Mouse (Mus musculus) midbrain, embryonic 10.5 days (tissue): ENCODE measurements around the gene Wdr38. TPM values are rescaled to one million over a fixed set of nuclear protein-coding genes. Genes with fewer than 3 reads are reported as not detected.

ENCODE experiments used
- DNase-seq: peaks from one replicate; pipeline ENCODE4 v3.0.0-alpha.2; 2017; ENCODE audit warnings: low spot score
- H3K27ac ChIP-seq: fragments of 300-500 bp; sonication (generic); replicated peaks from 2 replicates; pipeline ENCODE4 v1.5.1; 2016; ENCODE audit warnings: mild to moderate bottlenecking
- H3K27me3 ChIP-seq: fragments of 300-500 bp; sonication (generic); 2 replicates; pipeline ENCODE4 v1.6.1; 2016; ENCODE audit warnings: low read depth, mild to moderate bottlenecking; ENCODE audit not compliant: poor library complexity, severe bottlenecking
- H3K36me3 ChIP-seq: fragments of 300-500 bp; sonication (generic); 2 replicates; pipeline ENCODE4 v1.6.1; 2016; ENCODE audit warnings: mild to moderate bottlenecking, moderate library complexity
- H3K4me1 ChIP-seq: fragments of 300-500 bp; sonication (generic); 2 replicates; pipeline ENCODE4 v1.6.1; 2016
- H3K4me3 ChIP-seq: fragments of 300-500 bp; sonication (generic); 2 replicates; pipeline ENCODE4 v1.5.1; 2016; ENCODE audit warnings: mild to moderate bottlenecking, moderate library complexity
- H3K9me3 ChIP-seq: fragments of 300-500 bp; sonication (generic); replicated peaks from 2 replicates; pipeline ENCODE4 v1.6.1; 2016; ENCODE audit warnings: mild to moderate bottlenecking
- WGBS: fragments of 180-500 bp; shearing (Covaris S2); methylation state at CpG from one replicate; pipeline ENCODE4 v1.1.7; 2016; 5-methylcytosine and 5-hydroxymethylcytosine counted together
- polyA plus RNA-seq: library from polyadenylated mRNA; unstranded; fragments of >200 nt; fragmentation: Nextera tagmentation; extraction: Ambion mirVana; gene quantifications from 2 replicates; pipeline ENCODE4 v1.2.1, GENCODE M21; 2016

Wdr38 gene
- polyA plus RNA-seq, 1 experiment from 2014 or later = 1.9 TPM

DNA sequence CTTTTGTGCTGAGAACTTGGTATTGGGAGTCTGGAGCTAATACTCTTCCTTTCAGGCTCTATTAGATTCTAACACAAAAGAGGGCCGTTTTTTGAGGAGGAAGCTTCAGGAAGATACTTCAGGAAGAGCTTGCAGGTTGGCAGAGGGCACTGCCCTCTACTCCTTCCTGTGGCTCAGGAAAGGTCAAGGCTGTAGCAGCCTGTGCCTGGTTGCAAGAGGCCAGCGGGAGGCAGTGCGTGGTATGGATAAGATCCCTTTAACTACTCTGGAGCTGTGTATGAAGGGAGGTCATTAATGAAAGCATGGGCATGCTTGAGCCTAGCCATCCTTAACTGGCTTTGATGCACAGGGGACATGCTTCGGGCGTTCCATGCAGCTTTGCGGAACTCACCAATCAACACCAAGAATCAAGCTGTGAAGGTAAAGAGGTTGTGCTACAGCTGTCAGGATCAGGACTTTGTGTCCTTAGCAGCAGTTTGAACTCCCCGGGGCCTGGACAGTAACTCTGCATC lies 15.5 kb downstream of the Wdr38 start:
- H3K9me3 ChIP-seq = no peaks in the 10 kb centered on the region
- WGBS = 85% methylated on average over 7 of the region's 7 CpGs
- no peak overlapping the region for H3K4me3 ChIP-seq
- H3K27ac ChIP-seq = no peak overlapping the region
- DNase-seq = no peak
- H3K36me3 ChIP-seq = peaks cover 69% of the 10 kb centered on the region
- H3K27me3 ChIP-seq = no peaks in the 10 kb centered on the region
- peaks cover 20% of the 10 kb centered on the region for H3K4me1 ChIP-seq

DNA sequence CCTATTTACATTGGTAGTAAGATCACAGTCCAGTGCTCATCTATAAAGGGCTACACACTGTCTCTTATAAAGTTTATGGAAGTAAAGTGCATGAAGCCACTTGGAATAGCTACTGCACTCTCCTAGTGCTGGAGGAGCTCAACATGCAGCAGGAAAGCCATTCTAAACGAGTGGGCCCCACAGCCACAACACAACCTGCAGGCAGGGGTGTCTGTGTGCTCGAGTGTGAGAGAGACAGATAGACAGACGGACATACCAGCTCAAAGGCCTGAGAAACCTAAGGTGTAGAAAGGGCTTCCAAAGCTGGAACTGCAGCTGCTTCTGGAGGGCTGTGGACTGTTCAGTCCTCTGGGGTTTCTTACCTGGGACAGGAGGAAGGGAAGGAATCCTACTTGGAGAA lies 19.3 kb downstream of the Wdr38 start:
- Histone ChIP-seq H3K36me3 (peaks cover 97% of the 10 kb centered on the region), H3K4me1 (no peaks in the 10 kb centered on the region), H3K27me3 (no peaks in the 10 kb centered on the region), H3K9me3 (no peaks in the 10 kb centered on the region), H3K4me3 (no peak overlapping the region), H3K27ac (no peak overlapping the region)
- no peak for DNase-seq
- WGBS = 86% methylated on average over 3 of the region's 3 CpGs

DNA sequence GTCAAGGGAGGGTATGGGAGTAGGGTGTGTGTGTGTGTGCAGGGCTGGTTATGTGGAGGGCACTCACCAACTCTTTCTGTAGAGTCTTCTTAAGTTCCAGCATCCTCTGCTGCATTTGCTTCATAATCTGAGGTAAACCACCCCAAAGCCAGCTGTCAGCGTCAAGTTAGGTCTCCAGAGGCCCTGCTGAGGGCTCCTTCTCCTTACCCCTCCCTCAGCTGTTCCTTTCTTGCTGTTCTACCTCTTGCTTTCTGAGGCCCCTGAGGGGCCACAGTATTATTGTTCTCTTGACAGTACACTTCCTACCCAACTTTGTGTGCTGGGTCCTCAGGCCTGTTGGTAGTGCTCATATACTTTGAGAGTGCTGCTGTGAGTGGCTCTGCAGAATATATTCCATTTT lies 22.7 kb downstream of the Wdr38 start:
- Histone ChIP-seq H3K36me3 (peaks cover 95% of the 10 kb centered on the region), H3K4me1 (no peaks in the 10 kb centered on the region), H3K9me3 (no peaks in the 10 kb centered on the region), H3K4me3 (no peak overlapping the region), H3K27ac (no peak overlapping the region), H3K27me3 (no peaks in the 10 kb centered on the region)
- no peak for DNase-seq
- WGBS = 93% methylated on average over 1 of the region's 1 CpGs

DNA sequence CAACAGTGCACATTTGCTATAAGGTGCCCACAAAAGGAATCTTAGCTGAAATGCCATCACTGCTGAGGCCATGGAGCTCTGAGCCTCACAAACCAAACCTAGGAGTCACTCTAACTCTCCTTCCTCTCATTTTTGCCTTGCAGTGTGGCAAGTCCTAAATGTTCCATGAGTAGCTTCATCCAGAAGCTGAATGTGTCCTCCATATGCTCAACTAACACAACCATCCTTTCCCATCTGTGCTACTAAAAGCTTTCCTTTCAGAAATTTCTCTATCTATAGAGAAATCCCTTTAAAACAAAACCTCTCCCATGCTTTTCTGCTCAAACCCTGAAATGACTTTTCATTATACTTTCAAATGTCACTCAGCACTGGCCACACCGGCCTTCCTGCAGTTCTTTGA lies 34.3 kb downstream of the Wdr38 start:
- no peaks in the 10 kb centered on the region for H3K27me3 ChIP-seq
- no peak overlapping the region for H3K27ac ChIP-seq
- no peaks in the 10 kb centered on the region for H3K4me1 ChIP-seq
- H3K4me3 ChIP-seq = no peak overlapping the region
- H3K9me3 ChIP-seq = no peaks in the 10 kb centered on the region
- DNase-seq = no peak
- WGBS = 89% methylated on average over 1 of the region's 1 CpGs
- H3K36me3 ChIP-seq = peaks cover 90% of the 10 kb centered on the region

DNA sequence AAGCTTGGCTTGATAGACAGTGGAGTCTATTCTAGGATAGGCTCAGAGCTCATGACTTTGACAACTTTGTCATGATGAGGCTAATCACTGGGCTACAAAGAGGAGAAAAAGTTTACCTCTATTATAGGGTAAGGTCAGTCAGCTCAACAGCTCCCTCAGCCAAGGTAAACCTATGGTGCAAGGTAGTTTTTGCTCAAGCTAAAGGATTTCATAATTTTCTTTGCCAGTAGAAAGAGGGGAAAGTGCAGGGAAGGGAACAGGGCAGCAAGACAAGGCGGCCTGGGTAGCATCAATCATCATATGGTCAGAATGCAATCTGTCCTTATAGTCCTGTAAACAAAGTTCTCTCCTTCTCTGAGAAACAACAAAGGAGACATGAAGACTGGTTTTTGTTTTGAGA lies 42.9 kb downstream of the Wdr38 start:
- Histone ChIP-seq H3K27me3 (no peaks in the 10 kb centered on the region), H3K27ac (no peak overlapping the region), H3K9me3 (no peaks in the 10 kb centered on the region), H3K36me3 (peaks cover 85% of the 10 kb centered on the region), H3K4me1 (no peaks in the 10 kb centered on the region), H3K4me3 (no peak overlapping the region)
- WGBS = 93% methylated on average over 1 of the region's 1 CpGs
- no peak for DNase-seq

DNA sequence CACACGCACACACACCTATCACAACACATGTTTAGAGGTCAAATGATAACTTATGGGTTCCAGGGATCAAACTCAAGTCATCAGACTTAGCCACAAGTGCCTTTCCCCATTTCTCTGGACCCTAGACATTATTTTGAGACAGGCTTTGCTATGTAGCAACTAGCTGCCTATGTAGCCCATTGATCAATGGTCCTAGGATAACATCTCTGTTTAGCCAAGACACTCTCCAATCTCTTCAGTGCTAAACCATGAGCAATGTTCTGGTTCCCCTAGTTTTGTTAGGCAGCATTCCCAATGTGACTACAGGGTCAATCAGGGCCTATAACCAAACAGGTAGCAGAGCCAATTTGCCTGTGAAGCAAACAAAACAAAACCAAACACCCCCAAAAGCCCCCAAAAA lies 51.2 kb downstream of the Wdr38 start:
- H3K27me3 ChIP-seq = no peaks in the 10 kb centered on the region
- H3K36me3 ChIP-seq = peaks cover 94% of the 10 kb centered on the region
- WGBS = 91% methylated on average over 1 of the region's 1 CpGs
- DNase-seq = no peak
- no peaks in the 10 kb centered on the region for H3K4me1 ChIP-seq
- H3K4me3 ChIP-seq = no peak overlapping the region
- H3K9me3 ChIP-seq = no peaks in the 10 kb centered on the region
- H3K27ac ChIP-seq = no peak overlapping the region

Other genes starting within 250 kb of the Wdr38 start
- 5.8 and 11.9 TPM in 2 replicates for gene Nr6a1, start 69.8 kb upstream of the Wdr38 start, polyA plus RNA-seq
- gene Olfml2a, start 65.5 kb upstream of the Wdr38 start, polyA plus RNA-seq = 1.5 and 2.0 TPM in 2 replicates
- gene Arpc5l, start 7.9 kb downstream of the Wdr38 start, polyA plus RNA-seq = 135 and 138 TPM in 2 replicates
- gene Rpl35, start 8.1 kb downstream of the Wdr38 start, polyA plus RNA-seq = 837 and 1,005 TPM in 2 replicates
- 27.3 and 28.3 TPM in 2 replicates for gene Golga1, start 68.1 kb downstream of the Wdr38 start, polyA plus RNA-seq
- 9.3 and 10.5 TPM in 2 replicates for gene Scai, start 193.3 kb downstream of the Wdr38 start, polyA plus RNA-seq
- 82.7 and 84.3 TPM in 2 replicates for gene Ppp6c, start 229.0 kb downstream of the Wdr38 start, polyA plus RNA-seq